ENCODE assay signal across 9 mouse cellular contexts in genomic region chr4:149876761-149877160, GRCm38 (mm10).
DNase-seq lines count a peak whose midpoint lies in the region; ATAC-seq lines count a peak whose summit lies in the region.
"Had no signal": no experiment of that assay in that cellular context is flagged by ENCODE, and none has a peak within 500 bp of the region (broad histone marks: within the 10 kb centered on the region; RNA-seq: fewer than 3 reads in every experiment).

No protein-coding gene starts in this region.

- H3K36me3 ChIP-seq in kidney, embryonic 16.5 days (ENCODE audit: insufficient read depth, low read length): no peaks in the 10 kb centered on the region
- no peaks in the 10 kb centered on the region for H3K36me3 ChIP-seq in intestine, embryonic 16.5 days (ENCODE audit: control insufficient read depth, insufficient read depth, low read length)
- H3K36me3 ChIP-seq in neural tube, embryonic 11.5 days (ENCODE audit: control insufficient read depth, insufficient read depth, low read length): no peaks in the 10 kb centered on the region

- no peak overlapping the region for H3K4me2 ChIP-seq in kidney, embryonic 16.5 days (replicated peaks; ENCODE audit: low read depth, low read length)
- H3K4me2 ChIP-seq in intestine, embryonic 16.5 days (ENCODE audit: low read depth, low read length): no peak overlapping the region
- H3K4me2 ChIP-seq in neural tube, embryonic 11.5 days (ENCODE audit: low read depth): no peak overlapping the region

- H3K27ac ChIP-seq in kidney, embryonic 16.5 days (ENCODE audit: low read length): peak overlapping the region; percentile 50; the same call in 1 of the 2 replicates
- H3K27ac ChIP-seq in intestine, embryonic 16.5 days (ENCODE audit: low read length): peak overlapping the region; percentile 52
- H3K27ac ChIP-seq in neural tube, embryonic 11.5 days (ENCODE audit: low read depth, low read length): peak overlapping the region; percentile 39
- H3K27ac ChIP-seq: macrophage had no signal

- peak; percentile 23; the same call in 1 of the 2 replicates for ATAC-seq in kidney, embryonic 16.5 days (ENCODE audit: low FRiP score, low TSS enrichment)
- ATAC-seq in intestine, embryonic 16.5 days: peak; percentile 65
- ATAC-seq in neural tube, embryonic 11.5 days (ENCODE audit: insufficient read depth, low FRiP score, low TSS enrichment): no peak
- no peak for ATAC-seq in megakaryocyte, adult 5-6 weeks (ENCODE audit: poor library complexity, severe bottlenecking)

- H3K4me3 ChIP-seq in kidney, embryonic 16.5 days (ENCODE audit: low read length): no peak overlapping the region
- no peak overlapping the region for H3K4me3 ChIP-seq in intestine, embryonic 16.5 days (ENCODE audit: low read length)
- no peak overlapping the region for H3K4me3 ChIP-seq in neural tube, embryonic 11.5 days (ENCODE audit: low read depth, low read length)

- WGBS in kidney, embryonic 16.5 days: 36% methylated on average over 6 of the region's 6 CpGs
- 51% methylated on average over 6 of the region's 6 CpGs for WGBS in intestine, embryonic 16.5 days
- WGBS in neural tube, embryonic 11.5 days: 73% methylated on average over 6 of the region's 6 CpGs

- 0 out of 2 replicates have a peak overlapping the region, but pooled peaks have one; percentile 19 for H3K9ac ChIP-seq in kidney, embryonic 16.5 days (replicated peaks; ENCODE audit: low read length)
- 0 out of 2 replicates have a peak overlapping the region, but pooled peaks have one; percentile 6 for H3K9ac ChIP-seq in intestine, embryonic 16.5 days (ENCODE audit: low read depth, low read length)
- H3K9ac ChIP-seq in neural tube, embryonic 11.5 days (ENCODE audit: low read length): no peak overlapping the region

- H3K9me3 ChIP-seq in kidney, embryonic 16.5 days (ENCODE audit: low read length): no peaks in the 10 kb centered on the region
- H3K9me3 ChIP-seq in intestine, embryonic 16.5 days (ENCODE audit: control insufficient read depth, low read length): no peaks in the 10 kb centered on the region
- no peaks in the 10 kb centered on the region for H3K9me3 ChIP-seq in neural tube, embryonic 11.5 days (ENCODE audit: control insufficient read depth, low read length)

- intact Hi-C loops in gastrocnemius, postnatal 14 days (cut with DNase I; ENCODE audit: low total_unique reads): no loop called here
- intact Hi-C loops in left cerebral cortex, postnatal 25 days (cut with DNase I): no loop called here

- peaks cover 56% of the 10 kb centered on the region for H3K4me1 ChIP-seq in kidney, embryonic 16.5 days (ENCODE audit: insufficient read depth, low read length)
- peaks cover 30% of the 10 kb centered on the region for H3K4me1 ChIP-seq in intestine, embryonic 16.5 days (ENCODE audit: control insufficient read depth, insufficient read depth, low read length)
- H3K4me1 ChIP-seq in neural tube, embryonic 11.5 days (ENCODE audit: control insufficient read depth, insufficient read depth, low read length): peaks cover 41% of the 10 kb centered on the region

- no peaks in the 10 kb centered on the region for H3K27me3 ChIP-seq in kidney, embryonic 16.5 days (ENCODE audit: insufficient read depth, low read length)
- no peaks in the 10 kb centered on the region for H3K27me3 ChIP-seq in intestine, embryonic 16.5 days (replicated peaks; ENCODE audit: control insufficient read depth, insufficient read depth, low read length)
- no peaks in the 10 kb centered on the region for H3K27me3 ChIP-seq in neural tube, embryonic 11.5 days (ENCODE audit: control insufficient read depth, insufficient read depth, low read length)

- no peak for DNase-seq in kidney, adult 18-20 months
- DNase-seq in gastrocnemius, postnatal 14 days: peak; percentile 76
- DNase-seq in neural tube, embryonic 11.5 days (ENCODE audit: low spot score): no peak
- DNase-seq in left cerebral cortex, adult 9 months (ENCODE audit: low spot score in 2 of 2): no peak
- no peak for DNase-seq in left cerebral cortex, postnatal 25 days (ENCODE audit: low spot score in 2 of 2)

Comparison
In these comparisons a context has a peak if more than half of its experiments do, and no peak if none do; other contexts are left out.
1. ATAC-seq: peak in kidney, embryonic 16.5 days (single experiment) and intestine, embryonic 16.5 days (single experiment); none in neural tube, embryonic 11.5 days (single experiment) and megakaryocyte, adult 5-6 weeks (single experiment).
2. Peak in every context shown above with its lines, with median percentiles within 50 percentile points of each other: H3K27ac ChIP-seq.